Mouse (Mus musculus) adrenal gland, adult 18-20 months (tissue): ENCODE data around the gene Lman1l. TPM values are rescaled to one million over a fixed set of nuclear protein-coding genes. Genes with fewer than 3 reads are reported as not detected.

ENCODE experiments used
- DNase-seq, 2 experiments: peaks; one replicate each; pipeline ENCODE4 v3.0.0; 2021 to 2022; ENCODE audit warnings: low spot score in 2 of 2
- total RNA-seq, 2 experiments: library from RNA; stranded (reverse); gene quantifications; 1 replicate in 1 of 2; 2 replicates in 1 of 2; pipeline ENCODE4 v1.2.3; 2021

Lman1l gene
- total RNA-seq, 2 experiments from 2014 or later, result not detected

DNA sequence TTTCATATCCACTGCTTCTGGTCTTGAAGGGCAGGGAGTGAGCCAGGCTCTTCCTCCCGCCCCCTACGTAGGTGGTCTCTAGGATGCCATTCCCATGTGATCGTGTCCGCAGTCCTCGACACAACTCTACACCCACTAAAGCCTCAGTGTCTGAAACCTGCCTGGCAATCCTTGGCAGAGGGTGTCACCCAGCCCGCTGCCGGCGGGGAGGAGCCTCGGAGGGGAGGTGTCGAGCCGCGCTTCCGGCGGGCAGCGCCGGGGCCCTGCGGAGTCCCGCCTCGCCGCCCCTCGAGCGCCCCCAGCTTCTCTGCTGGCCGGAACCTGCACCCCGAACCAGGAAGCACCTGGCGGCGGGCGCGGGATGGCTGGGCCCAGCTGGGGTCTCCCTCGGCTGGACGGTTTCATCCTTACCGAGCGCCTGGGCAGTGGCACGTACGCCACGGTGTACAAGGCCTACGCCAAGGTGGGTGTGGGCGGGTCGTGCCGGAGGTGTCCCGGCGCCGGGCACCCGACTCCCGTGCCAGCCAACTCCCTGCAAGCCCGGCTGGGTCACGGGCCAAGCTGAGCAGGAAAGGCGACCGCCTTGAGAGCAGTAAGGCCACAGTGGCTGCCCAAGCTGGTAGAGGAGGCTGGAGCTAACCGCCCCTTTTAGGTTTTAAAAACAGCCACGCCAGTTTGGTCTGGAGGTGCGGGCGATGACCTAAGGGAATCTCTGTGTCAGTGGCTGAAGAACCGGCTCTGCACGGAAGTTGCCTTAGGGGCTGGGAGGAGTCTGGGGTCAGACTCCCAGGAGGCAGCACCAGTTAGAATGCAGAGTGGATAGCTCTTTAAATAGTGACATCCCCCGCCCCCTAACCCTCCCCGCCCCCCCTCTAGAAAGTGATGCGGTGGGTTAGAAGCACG is 31.1 kb downstream of the Lman1l start, which contains the start of gene Ulk3:
Gene Ulk3, plus strand, starts transcription at position 229 of the 903 bp plus-strand sequence.
- peak; percentile 81 to 83 for DNase-seq

DNA sequence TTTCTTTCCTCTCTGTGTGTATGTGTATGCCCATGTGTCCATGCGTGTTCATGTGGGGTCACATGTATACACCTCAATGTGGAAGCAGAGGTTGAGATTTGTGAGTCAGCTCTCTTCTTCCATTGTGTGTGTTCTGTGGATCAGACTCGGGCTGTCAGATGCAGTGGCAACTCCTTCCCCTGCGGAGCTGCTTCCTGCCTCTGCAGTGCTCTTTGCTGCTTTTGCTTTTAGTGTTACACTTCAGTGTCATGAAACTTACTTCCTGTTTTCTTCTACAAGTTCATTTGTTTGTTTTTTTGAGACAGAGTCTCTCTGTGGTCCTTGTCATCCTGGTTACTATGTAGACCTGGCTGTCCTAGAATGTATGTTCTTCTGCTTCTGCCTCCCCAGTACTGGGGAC is 35.6 kb downstream of the Lman1l start:
- no peak for DNase-seq

DNA sequence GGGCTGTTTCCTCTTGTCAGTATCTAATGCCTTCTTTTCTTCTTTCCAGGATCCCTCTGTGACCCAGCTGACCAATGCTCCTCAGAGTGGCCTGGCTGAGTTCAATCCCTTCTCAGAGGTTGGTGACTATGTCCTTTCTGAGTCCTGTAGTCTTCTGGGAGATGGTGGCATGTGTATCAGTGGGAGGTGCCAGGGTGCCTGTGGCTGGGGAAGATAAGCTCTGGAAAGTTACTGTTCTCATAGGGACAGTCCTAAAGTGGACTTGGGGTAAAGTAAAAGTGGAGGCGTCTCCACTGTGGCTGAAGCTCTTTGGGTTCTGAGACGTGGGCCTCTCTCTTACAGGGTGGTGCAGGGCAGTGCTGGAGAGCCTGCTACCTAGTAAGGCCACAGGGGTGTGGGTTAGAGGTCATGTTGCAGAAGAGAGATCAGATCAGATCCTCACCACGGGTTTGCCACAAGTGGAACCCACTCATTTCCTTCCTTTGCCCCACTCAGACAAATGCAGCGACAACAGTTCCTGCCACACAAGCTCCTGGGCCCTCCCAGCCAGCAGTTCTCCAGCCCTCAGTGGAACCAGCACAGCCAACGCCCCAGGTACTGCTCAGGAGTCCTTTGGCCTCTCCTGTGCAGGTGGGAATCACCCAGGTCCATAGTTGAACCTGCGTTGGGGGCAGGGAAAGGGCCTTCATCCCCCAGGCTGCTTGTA is 43.3 kb downstream of the Lman1l start:
- no peak for DNase-seq

DNA sequence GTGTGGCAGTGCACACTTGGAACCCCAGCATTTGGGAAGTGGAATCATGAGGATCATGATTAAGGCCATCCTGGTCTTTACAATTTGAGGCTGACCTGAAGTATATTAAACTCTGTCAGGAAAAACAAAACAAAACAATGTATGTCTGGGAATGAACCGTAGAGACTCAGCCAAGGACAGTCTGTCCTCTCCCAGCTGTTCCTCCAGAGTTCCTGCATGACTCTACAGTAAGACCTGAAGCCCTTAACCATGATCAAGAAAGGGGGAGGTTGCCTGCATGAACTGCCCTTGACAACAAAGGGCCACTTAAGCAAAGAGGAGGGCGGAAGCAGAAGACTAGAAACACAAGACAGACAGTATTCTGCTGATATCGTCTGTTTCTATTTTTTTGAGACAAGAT is 45.0 kb downstream of the Lman1l start:
- no peak for DNase-seq

DNA sequence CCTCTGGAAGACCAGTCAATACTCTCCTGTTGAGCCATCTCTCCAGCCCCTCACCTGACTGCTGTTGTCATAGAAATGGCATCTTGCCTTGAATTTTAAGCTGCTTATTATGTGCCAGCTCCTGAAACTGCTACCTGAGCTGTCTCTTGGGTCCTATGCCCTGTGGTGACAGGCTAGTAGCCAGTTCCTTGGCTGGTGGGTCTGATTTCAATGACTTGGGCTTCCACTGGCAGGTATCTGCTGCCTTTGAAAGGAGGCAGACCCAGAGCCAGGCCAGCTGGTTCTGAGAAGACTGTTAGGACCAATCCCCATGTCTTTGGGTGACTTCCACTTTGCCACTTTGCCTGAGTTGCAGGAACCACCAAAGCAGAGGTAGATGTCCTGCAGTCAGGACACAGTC is 46.2 kb downstream of the Lman1l start:
- no peak for DNase-seq

DNA sequence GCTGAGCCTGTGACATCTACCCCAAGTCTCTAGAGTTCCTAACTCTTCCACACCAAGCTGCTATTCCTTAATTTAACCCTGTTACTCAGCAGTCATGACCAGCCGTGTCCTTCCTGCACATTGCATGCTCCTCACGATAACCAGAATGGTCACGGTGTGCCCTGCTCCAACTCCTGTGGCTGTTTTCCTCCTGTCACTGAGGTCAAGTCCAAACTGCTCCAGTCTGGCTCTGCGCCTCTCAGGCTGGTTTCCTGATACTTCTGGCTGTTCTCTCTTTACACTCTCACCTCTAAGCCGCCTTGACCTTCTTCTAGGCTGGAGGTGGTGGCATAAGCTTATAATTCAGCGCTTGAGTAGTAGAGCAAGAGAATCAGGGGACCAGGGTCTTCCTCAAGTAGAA is 52.1 kb downstream of the Lman1l start:
- no peak for DNase-seq

DNA sequence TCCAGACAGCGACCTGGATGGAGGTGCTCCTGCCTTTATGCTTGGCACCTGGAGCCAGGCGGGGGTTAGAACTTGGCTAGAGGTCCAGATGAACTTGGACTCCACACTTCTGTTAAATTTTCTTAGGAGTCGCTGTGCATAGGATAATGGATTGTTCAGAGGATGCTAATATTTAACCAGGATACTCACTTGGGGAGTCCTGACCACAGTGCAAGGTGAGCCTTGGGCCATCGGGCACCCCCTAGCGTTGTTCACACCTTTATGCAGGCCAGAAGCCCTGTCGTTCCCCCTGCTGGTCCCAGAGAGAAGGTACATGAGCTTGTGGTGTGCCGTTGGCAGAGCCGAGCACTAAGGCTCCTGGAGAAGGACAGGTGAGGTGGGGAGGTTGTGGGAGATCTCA is 53.7 kb downstream of the Lman1l start:
- DNase-seq, result no peak

DNA sequence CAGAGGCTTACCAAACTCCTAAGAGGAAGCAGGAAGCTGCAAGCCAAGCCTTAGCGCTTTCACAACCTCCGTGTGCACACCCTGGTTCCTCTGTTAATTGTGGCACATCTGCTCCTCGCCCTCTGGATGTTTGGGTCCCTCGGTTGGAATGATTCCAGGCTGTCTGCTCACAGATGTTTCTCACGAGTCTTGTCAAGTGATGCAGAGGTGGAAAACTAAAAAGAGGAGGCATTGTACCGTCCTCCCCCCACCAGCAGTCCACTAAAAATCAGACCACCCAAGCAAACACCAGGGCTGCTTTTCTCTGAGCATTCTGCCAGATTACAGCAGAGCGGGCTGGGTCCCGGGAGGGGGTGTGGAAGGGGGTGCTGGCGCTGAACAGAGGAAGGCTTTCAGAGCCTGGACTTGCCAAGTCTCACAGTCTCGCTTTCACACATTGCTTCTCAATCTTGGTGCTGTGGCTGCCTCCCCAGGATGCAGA is 54.8 kb downstream of the Lman1l start:
- no peak for DNase-seq

DNA sequence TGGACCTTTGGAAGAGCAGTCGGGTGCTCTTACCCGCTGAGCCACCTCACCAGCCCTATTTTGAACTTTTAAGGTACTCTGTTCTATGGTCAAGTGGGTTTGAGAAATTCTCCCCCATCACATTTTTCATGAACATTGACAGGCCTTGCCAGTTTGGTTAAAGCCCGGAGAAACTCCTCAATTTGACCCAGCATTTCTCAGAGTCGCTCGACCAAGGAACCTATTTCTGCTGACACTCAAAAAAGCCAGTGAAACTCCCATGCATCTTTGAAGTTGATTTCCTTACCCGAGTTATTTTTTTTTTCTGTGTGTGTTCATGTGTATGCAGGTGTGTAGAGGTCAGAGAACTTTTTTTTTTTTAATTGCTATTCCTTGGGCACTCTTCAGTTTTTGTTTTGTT is 56.0 kb downstream of the Lman1l start:
- no peak for DNase-seq

DNA sequence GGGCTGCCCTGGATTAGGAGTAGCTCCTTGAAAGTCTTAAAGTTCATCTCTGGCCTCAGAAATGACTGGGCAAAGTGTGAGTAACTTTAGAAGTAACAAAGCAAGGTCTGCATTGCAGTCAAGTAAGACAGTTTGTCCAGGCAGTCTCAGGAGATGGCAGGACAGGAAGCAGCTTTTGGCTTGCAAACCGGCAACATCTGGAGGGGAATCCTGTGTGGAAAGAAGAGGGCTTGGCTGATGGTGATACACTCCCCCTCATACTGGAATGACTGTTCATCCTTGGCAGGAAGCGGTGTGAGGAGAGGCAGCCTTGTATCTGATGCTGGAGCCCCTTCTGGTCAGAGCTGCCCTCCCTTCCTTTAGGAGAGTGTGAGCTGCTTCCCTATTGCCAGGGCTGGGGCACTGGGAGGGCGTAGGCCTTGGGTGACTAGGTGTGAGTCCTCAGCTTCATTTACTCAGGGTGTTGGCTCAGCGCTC is 57.6 kb downstream of the Lman1l start:
- DNase-seq, result no peak

DNA sequence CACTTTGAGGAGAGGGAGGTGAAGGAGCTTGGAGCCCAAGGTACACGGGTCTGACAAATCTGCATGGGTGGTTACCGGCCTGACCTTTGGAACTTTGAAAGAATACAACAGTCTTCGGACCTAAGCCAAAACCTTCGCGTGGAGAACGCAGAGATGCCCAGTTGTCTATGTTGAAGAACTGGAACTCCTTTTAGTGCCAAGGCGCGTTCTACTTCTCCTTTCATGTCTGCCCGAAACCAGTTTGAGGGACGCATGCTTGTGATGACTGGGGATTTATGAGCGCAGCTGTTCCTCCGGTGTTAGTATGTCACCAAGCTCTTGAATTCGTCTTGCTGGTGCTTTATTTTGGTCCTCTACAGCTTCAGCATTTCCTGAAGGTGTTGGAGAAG is 58.9 kb downstream of the Lman1l start:
- DNase-seq, result no peak

DNA sequence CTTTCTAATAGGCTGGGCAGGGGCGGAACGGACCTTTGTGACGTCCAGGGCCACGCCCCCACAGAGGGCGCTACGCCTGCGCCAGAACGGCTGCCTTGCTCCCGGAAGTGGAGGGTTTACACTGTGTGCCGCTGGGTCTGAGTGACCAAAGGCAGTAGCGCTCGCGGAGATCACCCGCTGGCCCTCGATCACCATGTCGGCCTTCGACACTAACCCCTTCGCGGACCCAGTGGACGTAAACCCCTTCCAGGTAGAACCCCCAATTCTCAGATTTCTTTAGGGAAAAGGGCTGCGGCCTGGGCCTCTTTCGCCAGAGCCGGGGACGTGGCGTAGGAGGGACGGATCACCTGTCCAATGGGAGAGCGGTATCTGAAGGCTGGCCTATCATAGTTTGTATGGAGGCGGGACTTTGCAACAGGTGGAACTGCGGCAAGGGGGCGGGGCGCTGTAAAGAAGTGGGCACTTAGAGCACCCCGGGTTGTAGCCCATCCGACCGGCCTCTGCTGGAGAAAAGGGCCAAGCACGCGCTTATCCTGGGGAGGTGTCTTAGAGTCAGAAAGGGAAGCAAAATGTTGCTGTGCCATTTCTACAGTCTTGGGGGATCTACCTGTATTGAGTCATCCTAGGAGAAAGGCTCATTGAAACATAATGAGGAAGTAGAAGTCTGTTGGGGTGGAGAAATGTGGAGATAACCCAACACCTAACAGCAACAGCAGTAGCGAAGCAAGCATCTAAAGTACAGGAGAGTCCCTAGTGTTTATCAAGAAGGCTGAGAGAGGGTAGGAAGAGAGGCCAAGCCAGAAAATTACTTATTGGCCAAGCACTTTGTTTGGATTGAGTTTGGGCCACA is 59.5 kb downstream of the Lman1l start, which contains the start of gene Scamp2:
Gene Scamp2, plus strand, starts transcription at position 83 of the 850 bp plus-strand sequence.
- DNase-seq, result peak; percentile 92 to 93

DNA sequence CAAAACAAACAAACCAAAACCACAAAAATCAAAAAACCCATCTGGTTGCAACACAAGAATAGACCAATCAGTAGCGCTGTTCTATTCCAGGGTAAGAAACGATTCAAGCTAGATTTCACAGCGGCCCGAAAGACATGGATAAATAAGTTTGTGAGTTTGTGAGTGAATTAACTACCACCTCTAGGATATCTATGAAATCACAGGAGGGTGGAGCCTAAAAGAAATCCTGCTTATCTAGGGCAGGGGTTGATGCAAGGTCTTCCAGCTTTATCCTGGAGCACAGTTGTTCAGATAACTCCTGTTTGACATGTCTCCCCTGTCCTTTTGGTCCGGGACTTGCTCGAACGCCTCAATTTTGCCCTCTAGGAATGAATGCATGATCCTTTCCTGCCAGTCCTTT is 60.3 kb downstream of the Lman1l start:
- DNase-seq, result no peak

DNA sequence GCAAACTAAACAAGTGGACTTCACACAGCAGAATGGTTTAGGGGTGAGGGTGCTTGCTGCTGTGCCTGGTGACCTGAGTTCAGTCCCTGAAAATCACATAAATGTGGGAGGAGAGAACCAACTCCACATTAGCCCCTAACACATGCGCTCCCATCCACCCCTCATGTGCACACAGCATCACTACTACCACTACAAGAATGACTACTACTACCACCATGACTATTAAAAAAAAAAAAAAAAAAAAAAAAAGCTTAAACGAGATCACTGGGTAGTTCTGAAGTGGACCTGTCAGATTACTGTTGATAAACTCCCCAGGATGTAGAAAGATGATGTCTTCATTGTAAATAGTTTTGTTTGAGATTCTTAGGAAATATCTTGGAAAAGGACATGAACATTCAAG is 61.0 kb downstream of the Lman1l start:
- no peak for DNase-seq

DNA sequence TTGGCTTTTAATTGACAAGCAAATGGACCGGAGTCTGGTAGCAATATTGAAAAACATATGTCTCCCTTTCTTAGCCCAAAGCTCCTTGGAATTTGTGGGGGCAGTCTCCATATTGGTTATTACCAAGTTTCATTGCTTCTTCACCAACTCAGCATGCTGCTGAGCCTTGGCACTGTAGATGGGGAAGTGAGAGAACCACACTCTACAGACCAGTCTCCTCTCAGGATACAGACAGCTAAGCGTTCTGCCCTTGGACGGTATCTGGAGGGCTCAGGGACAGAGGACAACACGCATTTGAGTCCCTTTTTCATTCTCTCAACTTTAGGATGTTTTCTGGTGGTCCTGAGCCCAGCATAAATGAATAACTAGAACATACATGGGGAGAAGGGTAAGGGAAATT is 61.9 kb downstream of the Lman1l start:
- no peak for DNase-seq

DNA sequence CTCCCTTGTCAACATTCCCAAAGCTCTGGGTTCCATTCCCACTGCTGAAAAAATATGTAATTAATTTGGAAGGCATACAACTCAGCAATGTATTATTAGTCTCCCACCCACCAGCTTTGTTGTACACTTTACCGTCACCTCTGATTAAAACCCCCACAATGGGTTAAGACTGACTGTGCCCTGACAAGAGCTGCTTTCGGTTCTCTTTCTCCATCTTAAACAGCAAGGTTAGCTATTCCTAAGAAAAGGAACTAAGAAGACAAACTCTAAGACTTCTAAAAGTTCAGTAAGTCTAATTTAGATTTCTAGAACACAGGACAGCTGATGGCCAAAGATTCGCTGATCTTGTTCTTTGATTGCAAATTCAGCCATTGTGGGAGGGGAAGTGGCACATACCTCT is 63.4 kb downstream of the Lman1l start:
- DNase-seq, result no peak

Other genes starting within 250 kb of the Lman1l start
- gene Ppcdc, start 180.7 kb downstream of the Lman1l start, total RNA-seq, result 10 to 100 TPM; 15.0 to 18.0 TPM
- 10 to 100 TPM in 1 of 2 experiments, 1 to 10 TPM in 1; 7.5 to 13.7 TPM for gene Scamp5, start 152.7 kb downstream of the Lman1l start, total RNA-seq
- 1 to 10 TPM; 1.2 to 1.7 TPM for gene Rpp25, start 116.7 kb downstream of the Lman1l start, total RNA-seq
- 100 to 1,000 TPM; 514 to 860 TPM for gene Cox5a, start 99.5 kb downstream of the Lman1l start, total RNA-seq
- gene Fam219b, start 83.2 kb downstream of the Lman1l start, total RNA-seq, result 10 to 100 TPM; 21.4 to 26.4 TPM
- gene Mpi, start 68.0 kb downstream of the Lman1l start, total RNA-seq, result 10 to 100 TPM; 34.7 to 36.8 TPM
- gene Scamp2, start 59.8 kb downstream of the Lman1l start, total RNA-seq, result 10 to 100 TPM; 51.3 to 61.9 TPM
- 10 to 100 TPM; 12.3 to 13.6 TPM for gene Ulk3, start 31.3 kb downstream of the Lman1l start, total RNA-seq
- not detected for gene Cplx3, start 14.5 kb downstream of the Lman1l start, total RNA-seq
- 10 to 100 TPM; 62.2 to 89.1 TPM for gene Csk, start 32.9 kb upstream of the Lman1l start, total RNA-seq
- under 1 TPM in 1 of 2 experiments, not detected in 1; 0.20 TPM for gene Cyp1a2, start 62.9 kb upstream of the Lman1l start, total RNA-seq
- gene Cyp1a1, start 67.2 kb upstream of the Lman1l start, total RNA-seq, result 1 to 10 TPM in 1 of 2 experiments, under 1 TPM in 1; 0.17 to 1.0 TPM
- gene Edc3, start 87.8 kb upstream of the Lman1l start, total RNA-seq, result 1 to 10 TPM; 7.1 to 8.7 TPM
- 10 to 100 TPM; 63.6 to 74.9 TPM for gene Clk3, start 145.1 kb upstream of the Lman1l start, total RNA-seq
- 1 to 10 TPM; 5.4 to 7.1 TPM for gene Arid3b, start 216.0 kb upstream of the Lman1l start, total RNA-seq